Mouse (Mus musculus) frontal cortex, postnatal 10 days (tissue): Measurements from ENCODE around the gene Mecp2.
"Not testable (repeated sequence)": the region's sequence is repeated elsewhere in the genome, so short reads cannot be mapped to it uniquely, and the experiment has no call there.

ENCODE experiments used
- DNase-seq, 2 experiments: peaks; one replicate each; pipeline ENCODE4 v3.0.0; 2022; ENCODE audit warnings: low spot score in 2 of 2, mixed read lengths in 1 of 2

Mecp2 gene

DNA sequence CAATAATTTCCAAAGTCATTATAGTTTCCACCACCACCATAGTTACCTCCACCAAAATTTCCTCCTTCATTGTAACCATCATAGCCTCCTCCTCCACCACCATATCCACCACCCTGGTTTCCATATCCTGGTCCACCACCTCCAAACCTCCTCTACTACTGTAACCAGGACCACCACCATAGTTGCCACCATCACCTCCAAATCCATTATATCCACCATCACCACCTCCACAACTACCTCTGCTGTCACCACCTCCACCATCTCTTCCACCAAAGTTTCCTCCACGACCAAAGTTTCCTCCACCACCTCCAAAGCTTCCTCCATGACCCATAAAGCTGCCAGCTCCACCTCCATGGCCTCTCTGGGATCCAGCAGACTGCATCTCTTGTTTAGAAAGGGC is at the start of gene Mecp2:
Gene Mecp2, minus strand, starts transcription at position 101 of the 400 bp plus-strand sequence.
- DNase-seq, result not testable (repeated sequence)

DNA sequence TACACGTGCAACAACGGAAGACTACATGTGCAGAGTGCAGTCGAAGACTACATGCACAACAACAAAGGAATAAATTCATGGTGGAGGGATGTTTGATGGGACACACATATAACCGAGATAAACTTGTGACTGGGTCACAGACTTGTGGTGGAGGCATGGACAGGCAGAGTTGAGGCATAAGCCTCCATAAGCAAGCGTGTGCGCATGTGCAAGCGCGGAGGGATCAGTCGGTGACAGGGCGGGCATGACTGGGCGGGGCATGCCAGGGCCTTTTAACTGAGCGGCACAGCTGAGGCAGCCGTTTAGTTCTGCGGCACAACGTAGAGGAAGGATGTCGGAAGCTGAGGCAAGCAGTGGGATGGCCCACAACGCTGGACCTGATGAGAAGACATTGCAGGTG is 41.8 kb upstream of the Mecp2 start, which contains the start of gene Tktl1:
Gene Tktl1, plus strand, starts transcription at position 301 of the 400 bp plus-strand sequence.
- no peak for DNase-seq

DNA sequence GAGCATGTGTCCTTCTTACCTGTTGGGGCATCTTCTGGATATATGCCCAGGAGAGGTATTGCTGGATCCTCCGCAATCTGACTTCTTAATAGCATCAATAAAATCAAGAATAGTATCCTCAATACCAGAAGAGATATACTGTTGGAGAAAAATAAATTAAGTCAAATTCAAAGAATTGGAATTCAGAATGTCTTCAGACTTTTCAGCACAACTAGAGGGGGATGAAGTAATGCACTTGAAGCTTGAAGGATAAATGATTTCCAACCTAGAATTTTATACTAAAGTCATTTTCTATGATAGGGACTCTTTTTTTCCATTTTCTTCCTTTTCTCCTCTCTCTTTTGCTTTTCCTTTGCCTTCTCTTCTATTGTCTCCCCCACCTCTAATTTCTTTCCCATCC is 32.6 kb upstream of the Mecp2 start, which contains the start of gene Tex28:
Gene Tex28, minus strand, starts transcription at position 101 of the 400 bp plus-strand sequence.
- no peak for DNase-seq

DNA sequence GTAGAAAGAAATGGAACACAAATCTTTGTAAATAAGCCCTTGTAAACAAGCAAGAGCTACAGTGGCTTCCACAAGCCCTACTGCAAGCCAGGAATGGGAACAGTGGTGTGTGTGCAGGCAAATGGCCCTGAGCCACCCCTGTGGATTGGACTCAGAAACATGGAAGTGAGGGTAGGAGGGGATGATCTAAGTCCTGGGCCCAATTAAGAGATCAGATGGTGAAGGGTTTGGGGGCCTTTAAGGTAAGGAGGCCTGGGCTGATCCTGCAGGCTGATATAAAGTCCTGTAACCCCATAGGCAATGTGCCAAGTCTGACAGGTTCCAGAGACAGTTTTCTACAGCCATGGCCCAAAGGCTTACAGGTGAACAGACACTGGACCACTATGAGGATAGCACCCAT is 8.0 kb downstream of the Mecp2 start, which contains the start of gene Opn1mw:
Gene Opn1mw, plus strand, starts transcription at position 301 of the 400 bp plus-strand sequence.
- no peak for DNase-seq

DNA sequence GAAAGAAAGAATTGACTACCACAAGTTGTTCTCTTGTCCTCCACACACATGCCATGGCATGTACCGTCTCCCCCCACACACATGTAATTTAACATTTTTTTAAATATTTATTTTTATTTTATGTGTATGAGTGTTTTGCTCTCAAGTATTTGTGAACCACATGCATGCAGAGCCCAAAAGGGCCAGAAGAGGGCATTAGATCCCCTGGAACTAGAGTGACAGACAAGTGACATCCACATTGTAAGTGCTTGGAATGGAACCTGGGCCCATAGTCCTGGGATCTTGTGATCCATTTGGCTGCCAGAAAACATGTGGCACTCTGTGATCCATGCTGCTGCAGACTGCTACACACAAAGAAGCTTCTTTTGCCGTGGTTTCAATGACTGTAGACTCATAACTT is 10.2 kb downstream of the Mecp2 start:
- no peak for DNase-seq

DNA sequence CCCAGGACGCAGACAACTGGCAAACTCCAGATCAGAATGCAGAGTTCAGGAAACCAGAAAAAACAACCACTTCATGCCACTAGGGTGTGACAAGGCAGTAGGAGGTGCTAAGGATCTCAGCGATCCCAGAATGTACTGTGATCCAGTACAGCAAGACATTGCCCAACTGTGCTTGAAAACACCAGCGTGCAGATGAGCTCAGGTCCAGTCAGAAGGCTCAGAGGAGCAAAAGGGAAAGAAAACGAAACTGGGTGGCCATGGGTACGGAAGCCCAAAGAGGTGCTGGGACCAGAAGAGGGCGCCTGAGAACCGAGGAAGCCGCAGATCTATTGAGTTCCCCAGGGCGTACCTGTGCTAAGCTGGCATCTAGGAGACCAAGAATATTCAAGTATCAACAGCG is 19.7 kb downstream of the Mecp2 start:
- DNase-seq, result peak; percentile 6 to 27

DNA sequence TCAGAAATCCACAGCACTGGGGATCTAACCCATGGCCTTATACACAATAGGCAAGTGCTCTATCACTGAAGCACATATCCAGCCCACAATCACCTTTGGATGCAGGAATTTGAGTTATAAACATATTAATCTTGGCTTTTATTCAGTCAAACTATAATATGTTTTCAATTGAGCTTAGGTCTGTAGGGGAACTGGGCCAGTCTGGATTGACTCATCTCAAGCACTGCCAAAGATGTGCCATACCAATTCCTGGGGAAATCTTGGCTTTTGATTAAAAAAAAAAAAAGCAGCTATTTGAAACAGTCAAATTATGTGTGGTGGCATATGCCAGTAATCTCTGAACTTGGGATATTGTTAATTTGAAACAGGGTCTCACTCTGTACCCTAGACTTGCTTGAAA is 21.1 kb downstream of the Mecp2 start:
- DNase-seq, result no peak

DNA sequence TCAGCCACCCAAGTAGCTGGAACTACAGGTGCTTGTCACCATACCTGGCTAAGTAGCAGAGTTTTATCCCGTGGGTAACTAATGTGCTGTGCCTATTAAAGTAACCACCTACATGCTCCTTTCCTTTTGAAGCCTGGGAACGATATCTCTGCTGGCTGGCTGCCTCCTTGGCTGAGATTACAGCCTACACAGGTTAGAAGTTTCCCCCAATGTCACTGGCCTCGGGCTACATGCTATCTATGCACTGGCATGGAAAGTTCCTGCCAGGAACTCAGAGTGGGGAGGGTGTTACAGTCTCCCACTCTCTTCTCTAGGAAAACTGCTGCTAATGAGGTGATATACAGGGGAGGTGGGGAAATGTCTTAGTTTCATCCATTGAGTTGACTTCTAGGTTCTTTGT is 26.4 kb downstream of the Mecp2 start:
- no peak for DNase-seq

DNA sequence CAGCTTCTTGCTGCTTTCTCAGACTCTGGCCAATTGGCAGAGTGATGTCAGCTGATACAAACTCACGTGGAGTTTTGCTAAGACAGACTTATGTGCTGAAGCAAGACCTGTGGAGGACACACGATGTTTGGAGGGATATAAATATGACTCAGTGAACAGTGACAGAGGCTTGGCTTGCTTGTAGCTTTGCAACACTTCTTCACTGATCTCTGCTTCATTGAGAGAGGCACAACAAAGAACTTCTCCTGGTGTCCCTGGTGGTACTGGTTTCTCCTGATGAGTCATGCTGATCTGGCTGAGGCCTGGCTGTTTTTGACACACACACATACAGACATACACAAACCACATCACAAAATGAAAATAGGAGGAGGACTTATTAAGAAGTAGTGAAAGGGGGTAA is 29.2 kb downstream of the Mecp2 start:
- DNase-seq, result no peak

DNA sequence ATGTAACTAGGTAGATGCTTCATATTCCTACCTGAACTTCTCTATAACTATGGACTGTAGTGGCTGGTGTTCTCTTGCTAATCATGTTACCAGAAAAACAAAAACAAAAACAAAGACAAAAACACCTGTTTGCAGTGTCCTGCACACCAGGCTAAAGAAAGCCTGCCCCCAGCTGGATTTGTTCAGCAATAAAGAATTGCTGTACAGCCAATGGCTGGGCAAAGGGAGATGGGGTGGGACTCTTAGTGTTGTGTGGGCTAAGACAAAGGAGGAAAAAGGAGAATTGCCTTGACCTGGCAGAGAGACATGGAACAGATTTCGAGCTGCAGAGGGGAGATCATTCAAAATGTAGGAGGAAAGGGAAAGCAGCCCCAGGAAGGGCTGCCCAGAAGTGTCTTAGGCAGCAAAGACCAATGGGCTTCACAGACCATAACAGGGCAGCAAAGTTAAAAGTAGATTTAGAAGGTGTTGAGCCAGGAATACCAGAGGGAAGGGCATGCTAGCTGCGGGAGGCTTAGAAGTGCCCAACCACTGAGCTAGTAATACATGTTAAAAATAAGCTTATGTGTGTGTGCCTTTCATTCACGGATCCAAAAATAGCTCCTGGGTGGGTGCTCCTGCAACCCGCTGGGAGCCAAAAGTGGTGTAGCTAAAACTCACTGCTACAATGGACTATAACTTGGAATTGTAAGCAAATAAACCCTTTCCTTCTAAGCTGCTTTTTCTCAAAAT is 31.5 kb downstream of the Mecp2 start:
- DNase-seq, result no peak

DNA sequence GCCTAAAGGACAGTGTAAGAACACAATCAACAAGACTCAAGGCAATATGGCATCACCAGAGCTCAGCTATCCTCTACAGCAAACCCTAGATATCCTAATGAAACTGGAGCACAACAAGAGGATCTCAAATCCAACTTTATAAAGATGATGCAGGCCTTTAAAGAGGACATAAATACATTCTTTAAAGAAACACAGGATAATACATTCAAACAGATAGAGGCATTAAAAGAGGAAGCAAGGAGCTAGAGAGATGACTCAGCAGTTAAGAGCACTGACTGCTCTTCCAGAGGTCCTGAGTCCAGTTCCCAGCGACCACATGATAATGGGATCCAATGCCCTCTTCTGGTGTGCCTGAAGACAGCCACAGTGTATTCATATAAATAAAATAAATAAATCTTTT is 40.0 kb downstream of the Mecp2 start:
- DNase-seq, result no peak

DNA sequence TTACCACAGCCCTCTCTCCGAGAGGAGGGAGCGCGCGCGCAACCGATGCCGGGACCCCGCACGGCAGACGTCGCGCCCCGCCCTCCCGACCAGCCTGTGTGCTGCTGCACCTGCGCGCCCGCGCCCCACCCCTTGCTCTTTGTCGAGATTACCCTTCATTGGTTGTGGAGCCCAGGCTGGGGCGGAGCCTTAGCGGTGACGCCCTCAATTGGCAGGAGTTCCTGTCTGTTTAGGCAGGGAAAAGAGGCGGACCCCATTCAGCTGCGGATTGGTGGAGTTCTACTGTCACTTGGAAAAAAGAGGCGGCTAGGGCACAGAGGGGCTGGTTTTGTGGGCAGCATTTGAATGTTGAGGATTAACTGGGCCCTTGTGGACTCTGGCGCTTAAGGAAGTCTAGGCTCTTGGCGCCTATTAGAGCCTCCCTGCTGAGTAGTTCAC is 49.5 kb downstream of the Mecp2 start:
- peak; percentile 96 to 98 for DNase-seq

DNA sequence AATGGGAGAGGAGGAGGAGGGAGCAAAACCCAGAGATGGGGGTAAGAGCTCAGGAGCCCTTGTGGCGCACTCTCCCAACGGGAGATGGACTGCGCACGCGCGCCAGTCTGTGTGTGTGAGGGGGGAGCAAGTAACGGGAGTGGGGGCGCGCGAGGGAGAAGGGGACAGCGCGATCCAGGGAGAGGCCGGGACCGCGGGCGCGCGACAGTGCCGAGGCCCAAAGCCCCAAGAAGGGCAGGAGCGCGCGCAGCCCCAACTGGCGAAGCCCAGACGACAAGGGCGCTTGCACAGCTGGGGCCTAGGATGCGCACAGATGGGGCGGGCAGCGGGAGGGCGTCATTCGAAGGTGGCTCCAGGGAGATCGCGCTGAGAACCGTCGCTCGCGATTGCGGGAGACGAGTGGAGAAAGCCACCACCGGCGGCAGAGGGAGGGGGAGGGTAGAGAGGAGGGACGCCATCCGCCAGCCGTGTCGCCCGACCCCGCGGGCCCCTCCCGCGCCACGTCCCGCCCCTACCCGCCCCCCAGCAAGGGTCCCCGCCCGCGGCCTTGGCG is 50.1 kb downstream of the Mecp2 start:
- DNase-seq, result peak; percentile 70 to 74

DNA sequence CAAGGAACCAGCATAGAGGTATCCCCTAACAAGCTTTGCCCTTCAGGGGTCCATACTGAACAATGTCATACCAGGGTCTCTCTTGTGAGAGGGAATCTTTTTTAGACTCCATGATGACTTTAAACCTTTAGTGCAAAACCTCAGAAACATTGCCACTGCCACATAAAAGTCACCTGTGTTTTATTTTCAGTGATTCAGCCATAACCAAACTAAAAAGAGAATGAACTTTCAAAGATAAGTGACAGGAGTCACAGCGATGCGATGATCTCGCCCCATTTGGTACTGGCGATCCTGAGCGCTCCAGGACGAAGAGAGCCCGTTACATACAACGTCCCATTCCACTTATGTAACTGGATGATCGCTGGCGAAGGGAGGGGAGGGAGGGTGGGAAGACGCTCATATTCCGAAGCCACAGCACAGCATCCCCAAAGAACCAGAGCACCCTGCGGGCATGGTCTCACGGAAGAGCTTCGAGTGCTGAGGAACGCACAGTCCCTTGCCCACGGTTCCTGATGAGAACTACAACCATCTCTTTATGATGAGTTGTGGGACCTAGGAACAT is 50.8 kb downstream of the Mecp2 start:
- DNase-seq, result no peak

DNA sequence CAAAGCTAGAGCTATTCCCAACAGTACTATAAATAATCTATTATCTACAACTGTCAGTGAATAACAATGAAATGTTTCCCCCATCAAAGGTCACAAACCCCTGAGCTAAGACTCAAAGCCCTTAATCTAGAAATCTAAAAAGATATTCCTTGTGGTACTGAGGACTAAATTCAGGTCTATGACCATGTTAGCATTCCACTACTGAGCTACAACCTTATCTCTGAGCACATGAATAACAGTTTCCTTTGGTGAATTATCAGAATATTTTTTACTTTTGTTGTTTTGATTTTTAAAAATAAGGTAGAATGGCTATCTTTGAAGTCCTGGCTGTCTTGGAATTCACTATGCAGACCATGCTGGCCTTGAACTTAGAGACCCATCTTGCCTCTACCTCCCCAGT is 64.4 kb downstream of the Mecp2 start:
- DNase-seq, result no peak

DNA sequence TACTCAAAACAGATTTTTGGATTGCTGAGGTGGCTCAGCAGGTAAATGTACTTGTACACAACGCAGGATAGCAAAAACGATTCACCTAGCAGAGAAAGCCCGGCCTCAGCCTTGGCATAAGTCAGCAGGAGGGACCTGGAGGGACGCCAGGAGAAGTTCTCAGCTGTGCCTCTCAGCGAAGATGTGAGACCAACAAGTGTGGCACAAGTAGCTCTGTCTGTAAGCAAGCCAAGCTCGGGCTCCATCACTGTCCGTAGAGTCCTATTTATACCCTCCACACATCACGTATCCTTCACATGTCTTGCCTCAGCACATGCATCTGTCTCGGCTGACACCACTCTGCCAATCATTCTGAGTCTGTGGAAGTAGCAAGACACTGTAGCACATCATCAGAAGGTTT is 67.3 kb downstream of the Mecp2 start:
- peak in 1 of 2 experiments; percentile 8 for DNase-seq

DNA sequence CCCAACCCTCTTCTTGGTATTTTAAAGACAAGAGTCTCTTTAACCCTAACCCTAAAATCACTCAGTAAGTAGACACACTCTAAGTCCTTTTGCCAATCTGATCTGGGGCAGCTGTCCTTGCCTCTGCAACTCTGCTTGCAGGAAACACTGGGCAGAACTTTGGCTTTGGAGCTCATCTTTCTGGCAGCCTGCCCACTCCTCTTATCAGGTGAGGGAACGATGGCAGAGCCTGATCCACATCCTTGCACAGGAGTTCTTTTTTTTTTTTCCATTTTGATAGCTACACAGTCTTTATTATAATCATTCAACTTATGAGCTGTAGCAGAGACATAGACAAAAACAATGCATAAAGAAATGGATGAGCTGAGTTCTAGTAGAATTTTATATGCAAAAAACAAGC is 90.1 kb downstream of the Mecp2 start:
- DNase-seq, result no peak

DNA sequence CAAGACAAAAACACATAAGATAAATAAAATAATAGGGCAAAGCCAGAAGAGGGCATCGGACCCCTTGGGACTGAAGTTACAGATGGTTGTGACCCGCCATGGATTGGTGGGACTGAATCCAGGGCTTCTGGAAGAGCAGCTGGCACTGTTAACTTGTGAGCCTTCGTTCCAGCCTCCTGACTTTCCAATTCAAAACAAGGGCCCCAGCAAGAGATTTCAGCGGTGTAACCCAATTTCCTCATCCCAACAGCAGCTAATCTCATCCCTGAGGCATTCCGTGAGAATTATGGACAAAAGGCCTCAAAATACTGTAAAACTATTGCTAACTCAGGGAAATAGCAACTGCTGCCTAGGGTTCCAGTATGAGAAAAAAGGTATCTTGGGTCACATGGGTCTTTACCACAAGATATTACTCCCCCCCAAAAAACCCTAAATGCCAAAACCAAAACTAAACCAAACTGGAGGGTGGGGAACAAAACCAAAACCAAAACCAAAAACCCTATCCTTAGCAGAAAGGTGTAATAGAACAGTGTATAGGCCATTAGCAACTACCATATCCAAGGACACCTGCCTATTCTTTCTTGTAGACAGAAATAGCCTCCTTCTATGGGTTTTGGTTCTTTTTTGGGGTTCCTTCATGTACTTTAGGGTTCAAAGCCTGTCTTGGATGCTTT is 97.3 kb downstream of the Mecp2 start:
- DNase-seq, result no peak

DNA sequence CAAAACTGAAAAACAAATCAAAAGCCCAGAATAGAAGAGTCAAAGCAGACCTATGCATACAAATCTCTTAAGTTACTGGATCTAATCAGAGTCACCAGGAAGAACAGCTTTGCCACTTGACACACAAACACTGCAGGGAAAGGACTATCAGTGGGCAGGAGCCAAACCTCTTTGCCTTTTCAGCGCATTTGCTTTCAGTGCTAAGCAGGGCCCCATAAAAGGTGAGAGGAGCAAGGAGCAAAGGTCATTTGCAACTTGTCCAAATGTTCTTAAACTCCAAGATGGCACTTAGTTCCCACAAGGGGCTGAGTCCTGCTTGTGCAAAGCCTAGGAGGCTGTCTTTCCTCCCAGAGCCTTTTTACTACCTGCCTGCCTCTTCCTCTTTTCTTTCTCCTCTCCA is 105.2 kb downstream of the Mecp2 start:
- DNase-seq, result no peak

DNA sequence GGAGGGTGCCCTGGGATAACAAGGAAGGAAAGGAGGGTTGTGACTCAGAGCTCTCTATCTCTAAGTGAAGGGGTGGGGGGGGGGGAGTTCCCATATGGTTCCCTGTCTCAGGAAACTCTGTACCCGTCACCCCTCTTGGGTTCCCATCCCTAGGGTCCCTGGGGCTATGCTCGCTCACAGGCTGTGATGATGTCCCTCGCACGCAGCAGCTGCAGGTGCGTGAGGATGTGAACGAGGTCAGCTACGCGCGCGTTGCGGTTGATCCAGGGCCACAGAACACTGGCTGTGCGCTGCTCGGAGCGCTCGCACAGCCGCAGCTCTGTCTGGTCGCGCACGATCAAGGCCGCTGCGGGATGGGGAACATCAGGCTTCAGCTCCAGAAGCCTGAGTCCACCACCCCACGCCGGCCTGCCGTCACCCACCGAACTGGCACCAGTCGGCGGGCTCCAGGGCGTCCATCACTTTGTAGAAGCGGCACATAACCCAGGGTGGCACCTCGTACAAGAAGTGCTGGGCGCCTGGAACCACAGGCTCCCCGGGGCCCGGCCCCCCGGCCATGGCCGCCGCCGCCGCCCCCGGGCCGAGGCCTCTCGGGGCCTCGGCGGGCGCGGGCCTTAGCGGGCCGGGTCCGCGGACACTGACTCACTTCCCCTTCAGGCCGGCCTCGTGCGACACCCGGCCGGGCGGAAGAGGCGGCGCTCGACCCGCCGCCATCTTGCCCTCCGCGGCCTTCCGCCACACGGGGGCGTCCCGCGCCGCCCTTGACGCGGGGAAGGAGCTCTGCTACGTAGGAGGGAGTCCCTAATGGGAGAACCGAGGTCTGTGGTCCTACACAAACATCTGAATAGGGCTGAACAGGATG is 111.7 kb downstream of the Mecp2 start, which contains the start of gene Irak1:
Gene Irak1, minus strand, starts transcription at position 731 of the 862 bp plus-strand sequence.
- peak; percentile 19 to 69 for DNase-seq

DNA sequence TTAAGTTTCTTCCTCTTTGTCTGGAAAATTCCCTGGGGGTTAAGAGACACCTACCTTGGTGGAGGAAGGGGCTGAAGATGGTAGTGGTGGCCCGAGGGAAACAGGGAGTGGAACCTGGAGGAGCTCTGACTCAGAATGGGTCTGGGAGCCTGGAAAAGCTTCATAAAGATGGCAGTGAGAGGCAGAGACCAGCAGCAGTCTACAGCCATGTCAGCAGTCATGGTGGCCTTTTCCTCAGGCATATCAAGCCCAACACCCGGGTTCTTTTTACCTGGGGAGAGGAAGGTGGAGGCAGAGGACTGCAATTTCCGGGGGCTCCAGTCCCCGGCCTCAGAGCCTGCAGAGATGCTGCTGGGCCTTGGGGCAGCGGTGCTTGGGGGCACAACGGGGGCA is 112.4 kb downstream of the Mecp2 start:
- no peak for DNase-seq
